Mouse (Mus musculus) erythroblast, embryonic 14.5 days (primary cell): Measurements from ENCODE around the gene Igsf6.

Experiments used
- GATA1 ChIP-seq: IDR thresholded peaks from 2 replicates; pipeline ENCODE4 v1.6.1; 2012; ENCODE audit warnings: low read length, inconsistent platforms, mixed read lengths
- TAL1 ChIP-seq: IDR thresholded peaks from 3 replicates; pipeline ENCODE4 v1.6.1; 2012; ENCODE audit warnings: low read length, inconsistent platforms, mixed read lengths

DNA sequence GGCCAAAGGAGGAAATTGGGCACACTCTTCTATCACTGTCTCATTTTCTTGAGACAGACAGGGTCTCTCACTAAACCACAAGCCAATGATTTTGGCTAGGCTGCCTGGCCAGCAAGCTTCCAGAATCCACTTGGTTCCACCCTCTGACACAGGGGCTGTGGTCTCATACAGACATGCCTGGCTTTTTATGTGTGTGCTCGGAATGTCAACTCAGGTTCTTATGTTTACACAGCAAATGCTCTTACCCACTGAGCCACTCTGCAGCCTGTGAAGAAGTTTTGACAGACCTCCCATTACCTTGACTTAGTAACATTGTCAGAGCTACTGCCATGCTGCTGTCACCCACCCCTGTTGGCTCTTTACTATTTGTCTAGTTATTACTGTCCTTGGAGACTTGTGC, 32.4 kb downstream of the Igsf6 start:
- TF ChIP-seq TAL1 (no peak), GATA1 (no peak)
